Mouse (Mus musculus): ENCODE results near the gene Ceacam10. TPM values are rescaled to one million over a fixed set of nuclear protein-coding genes. Genes with fewer than 3 reads are reported as not detected.

The Ceacam10 gene
- total and polyA plus RNA-seq, 3 experiments: 0.19 TPM; not detected in 2

Other genes with a start within 250 kb of the Ceacam10 start
- gene Irgq, start 246.5 kb upstream of the Ceacam10 start, total RNA-seq (2012; rRNA removed): 3.6 and 4.7 TPM in 2 replicates
- 1 to 10 TPM in 1 of 2 experiments, not detected in 1; 5.8 TPM for gene Irgq, start 246.5 kb upstream of the Ceacam10 start, polyA plus RNA-seq (2012; ENCODE audit: insufficient read depth in 1 of 2, insufficient read length in 2 of 2, low read depth in 1 of 2, low replicate concordance in 2 of 2, missing spikeins in 1 of 2)
- not detected in 2 replicates for gene Pinlyp, start 231.1 kb upstream of the Ceacam10 start, total RNA-seq (2012; rRNA removed)
- gene Pinlyp, start 231.1 kb upstream of the Ceacam10 start, polyA plus RNA-seq (2012; ENCODE audit: insufficient read depth in 1 of 2, insufficient read length in 2 of 2, low read depth in 1 of 2, low replicate concordance in 2 of 2, missing spikeins in 1 of 2): not detected
- gene Xrcc1, start 230.9 kb upstream of the Ceacam10 start, total RNA-seq (2012; rRNA removed): 84.4 and 97.4 TPM in 2 replicates
- gene Xrcc1, start 230.9 kb upstream of the Ceacam10 start, polyA plus RNA-seq (2012; ENCODE audit: insufficient read depth in 1 of 2, insufficient read length in 2 of 2, low read depth in 1 of 2, low replicate concordance in 2 of 2, missing spikeins in 1 of 2): 100 to 1,000 TPM; 101 to 574 TPM
- gene Ethe1, start 189.7 kb upstream of the Ceacam10 start, total RNA-seq (2012; rRNA removed): 17.8 and 21.0 TPM in 2 replicates
- gene Ethe1, start 189.7 kb upstream of the Ceacam10 start, polyA plus RNA-seq (2012; ENCODE audit: insufficient read depth in 1 of 2, insufficient read length in 2 of 2, low read depth in 1 of 2, low replicate concordance in 2 of 2, missing spikeins in 1 of 2): 10 to 100 TPM in 1 of 2 experiments, not detected in 1; 33.3 TPM
- gene Zfp575, start 189.6 kb upstream of the Ceacam10 start, total RNA-seq (2012; rRNA removed): 0.26 and 0.58 TPM in 2 replicates
- under 1 TPM in 1 of 2 experiments, not detected in 1; 0.50 TPM for gene Zfp575, start 189.6 kb upstream of the Ceacam10 start, polyA plus RNA-seq (2012; ENCODE audit: insufficient read depth in 1 of 2, insufficient read length in 2 of 2, low read depth in 1 of 2, low replicate concordance in 2 of 2, missing spikeins in 1 of 2)
- gene Phldb3, start 166.4 kb upstream of the Ceacam10 start, total RNA-seq (2012; rRNA removed): 6.0 and 6.4 TPM in 2 replicates
- gene Phldb3, start 166.4 kb upstream of the Ceacam10 start, polyA plus RNA-seq (2012; ENCODE audit: insufficient read depth in 1 of 2, insufficient read length in 2 of 2, low read depth in 1 of 2, low replicate concordance in 2 of 2, missing spikeins in 1 of 2): 10 to 100 TPM in 1 of 2 experiments, not detected in 1; 10.8 TPM
- not detected in 2 replicates for gene Lypd3, start 140.7 kb upstream of the Ceacam10 start, total RNA-seq (2012; rRNA removed)
- gene Lypd3, start 140.7 kb upstream of the Ceacam10 start, polyA plus RNA-seq (2012; ENCODE audit: insufficient read depth in 1 of 2, insufficient read length in 2 of 2, low read depth in 1 of 2, low replicate concordance in 2 of 2, missing spikeins in 1 of 2): not detected
- gene Tex101, start 100.5 kb upstream of the Ceacam10 start, total RNA-seq (2012; rRNA removed): 0.15 TPM in 1 of 2 replicates, not detected in the other
- gene Tex101, start 100.5 kb upstream of the Ceacam10 start, polyA plus RNA-seq (2012; ENCODE audit: insufficient read depth in 1 of 2, insufficient read length in 2 of 2, low read depth in 1 of 2, low replicate concordance in 2 of 2, missing spikeins in 1 of 2): under 1 TPM in 1 of 2 experiments, not detected in 1; 0.08 TPM
- gene BC049730, start 68.0 kb upstream of the Ceacam10 start, total RNA-seq (2012; rRNA removed): not detected in 2 replicates
- gene BC049730, start 68.0 kb upstream of the Ceacam10 start, polyA plus RNA-seq (2012; ENCODE audit: insufficient read depth in 1 of 2, insufficient read length in 2 of 2, low read depth in 1 of 2, low replicate concordance in 2 of 2, missing spikeins in 1 of 2): not detected
- gene Gm4763, start 50.3 kb upstream of the Ceacam10 start, total RNA-seq (2012; rRNA removed): not detected in 2 replicates
- not detected for gene Gm4763, start 50.3 kb upstream of the Ceacam10 start, polyA plus RNA-seq (2012; ENCODE audit: insufficient read depth in 1 of 2, insufficient read length in 2 of 2, low read depth in 1 of 2, low replicate concordance in 2 of 2, missing spikeins in 1 of 2)
- gene Cd177, start 16.9 kb upstream of the Ceacam10 start, total RNA-seq (2012; rRNA removed): not detected in 2 replicates
- gene Cd177, start 16.9 kb upstream of the Ceacam10 start, polyA plus RNA-seq (2012; ENCODE audit: insufficient read depth in 1 of 2, insufficient read length in 2 of 2, low read depth in 1 of 2, low replicate concordance in 2 of 2, missing spikeins in 1 of 2): under 1 TPM in 1 of 2 experiments, not detected in 1; 0.11 TPM
- 0.54 TPM in 1 of 2 replicates, not detected in the other for gene Gm9844, start 85.0 kb downstream of the Ceacam10 start, total RNA-seq (2012; rRNA removed)
- under 1 TPM in 1 of 2 experiments, not detected in 1; 0.95 TPM for gene Gm9844, start 85.0 kb downstream of the Ceacam10 start, polyA plus RNA-seq (2012; ENCODE audit: insufficient read depth in 1 of 2, insufficient read length in 2 of 2, low read depth in 1 of 2, low replicate concordance in 2 of 2, missing spikeins in 1 of 2)
- gene Lypd4, start 92.7 kb downstream of the Ceacam10 start, total RNA-seq (2012; rRNA removed): not detected in 2 replicates
- not detected for gene Lypd4, start 92.7 kb downstream of the Ceacam10 start, polyA plus RNA-seq (2012; ENCODE audit: insufficient read depth in 1 of 2, insufficient read length in 2 of 2, low read depth in 1 of 2, low replicate concordance in 2 of 2, missing spikeins in 1 of 2)
- not detected in 2 replicates for gene Dmrtc2, start 92.9 kb downstream of the Ceacam10 start, total RNA-seq (2012; rRNA removed)
- not detected for gene Dmrtc2, start 92.9 kb downstream of the Ceacam10 start, polyA plus RNA-seq (2012; ENCODE audit: insufficient read depth in 1 of 2, insufficient read length in 2 of 2, low read depth in 1 of 2, low replicate concordance in 2 of 2, missing spikeins in 1 of 2)
- gene Rps19, start 107.2 kb downstream of the Ceacam10 start, total RNA-seq (2012; rRNA removed): 3,168 and 3,580 TPM in 2 replicates
- 1,000 to 10,000 TPM in 1 of 2 experiments, not detected in 1; 2,454 TPM for gene Rps19, start 107.2 kb downstream of the Ceacam10 start, polyA plus RNA-seq (2012; ENCODE audit: insufficient read depth in 1 of 2, insufficient read length in 2 of 2, low read depth in 1 of 2, low replicate concordance in 2 of 2, missing spikeins in 1 of 2)
- gene Cd79a, start 120.2 kb downstream of the Ceacam10 start, total RNA-seq (2012; rRNA removed): 0.13 and 0.23 TPM in 2 replicates
- gene Cd79a, start 120.2 kb downstream of the Ceacam10 start, polyA plus RNA-seq (2012; ENCODE audit: insufficient read depth in 1 of 2, insufficient read length in 2 of 2, low read depth in 1 of 2, low replicate concordance in 2 of 2, missing spikeins in 1 of 2): under 1 TPM in 1 of 2 experiments, not detected in 1; 0.61 TPM
- gene Arhgef1, start 125.7 kb downstream of the Ceacam10 start, total RNA-seq (2012; rRNA removed): 43.7 and 53.3 TPM in 2 replicates
- gene Arhgef1, start 125.7 kb downstream of the Ceacam10 start, polyA plus RNA-seq (2012; ENCODE audit: insufficient read depth in 1 of 2, insufficient read length in 2 of 2, low read depth in 1 of 2, low replicate concordance in 2 of 2, missing spikeins in 1 of 2): 100 to 1,000 TPM in 1 of 2 experiments, not detected in 1; 163 TPM
- gene Gm4881, start 167.3 kb downstream of the Ceacam10 start, total RNA-seq (2012; rRNA removed): not detected in 2 replicates
- under 1 TPM in 1 of 2 experiments, not detected in 1; 0.13 TPM for gene Gm4881, start 167.3 kb downstream of the Ceacam10 start, polyA plus RNA-seq (2012; ENCODE audit: insufficient read depth in 1 of 2, insufficient read length in 2 of 2, low read depth in 1 of 2, low replicate concordance in 2 of 2, missing spikeins in 1 of 2)
- 205 and 240 TPM in 2 replicates for gene Rabac1, start 195.5 kb downstream of the Ceacam10 start, total RNA-seq (2012; rRNA removed)
- gene Rabac1, start 195.5 kb downstream of the Ceacam10 start, polyA plus RNA-seq (2012; ENCODE audit: insufficient read depth in 1 of 2, insufficient read length in 2 of 2, low read depth in 1 of 2, low replicate concordance in 2 of 2, missing spikeins in 1 of 2): 100 to 1,000 TPM in 1 of 2 experiments, not detected in 1; 223 TPM
- 0.19 and 0.26 TPM in 2 replicates for gene Atp1a3, start 228.8 kb downstream of the Ceacam10 start, total RNA-seq (2012; rRNA removed)
- 1 to 10 TPM in 1 of 2 experiments, not detected in 1; 3.5 TPM for gene Atp1a3, start 228.8 kb downstream of the Ceacam10 start, polyA plus RNA-seq (2012; ENCODE audit: insufficient read depth in 1 of 2, insufficient read length in 2 of 2, low read depth in 1 of 2, low replicate concordance in 2 of 2, missing spikeins in 1 of 2)